Mouse (Mus musculus) heart, postnatal 0 days (tissue): ENCODE measurements at regions not wholly inside any gene's neighbourhood (a gene's known extent, or its start where the extent isn't known, plus 50 kb on each side); places are given as distances from the start of the nearest gene placed in this dataset.

Experiments used
- CTCF ChIP-seq: IDR thresholded peaks from 2 replicates; pipeline ENCODE4 v1.5.1; 2016; ENCODE audit warnings: antibody characterized with exemption, control low read depth, low read depth
- EP300 ChIP-seq: IDR thresholded peaks from 2 replicates; pipeline ENCODE4 v1.6.1; 2016; ENCODE audit warnings: antibody characterized with exemption, low read depth

DNA sequence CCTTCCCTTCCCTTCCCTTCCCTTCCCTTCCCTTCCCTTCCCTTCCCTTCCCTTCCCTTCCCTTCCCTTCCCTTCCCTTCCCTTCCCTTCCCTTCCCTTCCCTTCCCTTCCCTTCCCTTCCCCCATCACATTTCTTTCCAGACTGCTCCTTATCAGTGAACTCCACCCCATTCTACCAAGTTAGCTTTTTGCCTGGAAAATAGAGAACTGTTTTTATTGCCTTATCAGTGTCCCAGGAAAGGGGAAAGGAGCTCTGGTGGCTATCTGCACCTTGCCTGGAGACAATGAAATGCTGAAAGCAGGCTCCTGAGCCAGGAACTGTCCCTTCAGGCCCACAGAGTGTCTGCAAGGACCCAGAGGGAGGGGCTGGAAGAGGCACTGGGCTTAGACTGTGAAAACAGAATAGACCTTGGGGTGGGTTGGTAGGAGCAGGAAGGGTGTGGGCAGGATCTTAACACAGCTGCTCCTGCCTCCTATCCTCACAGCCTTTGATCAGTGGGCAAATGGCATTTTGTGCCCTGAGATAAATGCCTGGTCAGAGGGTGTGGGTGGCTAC lies 226.1 kb upstream of the Hey2 start:
- no peak for TF ChIP-seq CTCF
- TF ChIP-seq EP300 = no peak
